Mouse (Mus musculus): Measurements from ENCODE around the gene Mboat2.

- TF ChIP-seq CTCF (IDR thresholded peaks at IDR 0.05; ENCODE audit: low read depth, low read length) (no peak), TAL1 (conservative IDR thresholded peaks at IDR 0.05; ENCODE audit: low read depth, low read length) (no peak)
Measured at GRCm38 (mm10) chr12:24845344-24845743, 14.7 kb downstream of the Mboat2 start.
